Mouse (Mus musculus) testis, postnatal 10 days (tissue): Measurements from ENCODE around the gene Crtac1.

Source experiments
- DNase-seq: peaks from one replicate; pipeline ENCODE4 v3.0.0; 2021; ENCODE audit warnings: low spot score

The Crtac1 gene

DNA sequence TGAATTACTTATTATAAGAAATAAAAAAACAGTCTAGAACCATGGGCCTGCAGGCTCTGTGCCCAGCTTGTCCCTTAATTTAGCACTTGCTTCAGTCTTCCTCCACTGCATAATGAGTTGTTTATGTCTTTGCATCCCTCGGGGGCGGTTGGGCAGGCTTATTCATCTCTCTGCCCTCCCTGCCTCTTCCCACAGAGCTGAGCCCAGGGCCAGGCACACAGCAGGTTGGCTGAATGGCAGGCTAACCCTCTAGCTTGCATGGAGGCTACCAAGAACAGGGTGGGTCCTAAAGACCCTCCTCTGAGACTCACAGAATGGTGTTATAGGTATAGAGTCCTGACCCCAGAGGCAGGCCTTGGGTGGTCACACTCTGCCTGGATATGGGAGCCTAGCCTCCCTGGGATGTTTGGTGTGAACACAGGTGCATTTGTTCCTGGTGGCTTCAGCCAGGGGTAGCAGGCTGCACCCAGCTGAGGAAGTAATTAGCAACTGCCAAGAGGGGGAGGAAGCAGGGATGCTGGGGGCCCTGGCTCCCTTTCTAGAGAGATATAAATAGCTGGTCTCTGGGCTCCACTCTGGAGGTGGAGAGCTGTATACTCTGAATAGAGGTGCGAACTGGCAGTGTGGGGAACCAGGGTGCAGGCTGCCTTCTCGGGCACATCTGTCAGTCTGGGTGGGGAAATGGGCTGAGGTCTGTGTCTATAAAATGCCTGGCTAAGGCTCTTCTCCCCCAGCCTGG lies 193.8 kb downstream of the Crtac1 start:
- no peak for DNase-seq
